Mouse (Mus musculus) liver, adult 2 months (tissue): Measurements from ENCODE around the gene Slc46a3.

ENCODE experiments used
- CTCF ChIP-seq: fragments of 200-500 bp; IDR thresholded peaks from 2 replicates; pipeline ENCODE4 v1.5.1; 2011; ENCODE audit warnings: low read depth, low read length, control low read depth
- POLR2A ChIP-seq: fragments of 200-500 bp; IDR thresholded peaks from 2 replicates; pipeline ENCODE4 v1.6.1; 2011; ENCODE audit warnings: low read length, control low read depth; ENCODE audit not compliant: insufficient read depth; ENCODE audit errors: extremely low read depth

GRCm38 (mm10) chr5:147895436-147896198 is 1.0 kb upstream of the Slc46a3 start:
- TF ChIP-seq CTCF (no peak), POLR2A (no peak)
